Mouse (Mus musculus) ES-E14 (cell line): ENCODE results near the gene Dnttip1. TPM values are rescaled to one million over a fixed set of nuclear protein-coding genes. Genes with fewer than 3 reads are reported as not detected.

ENCODE experiments used
- DNase-seq: peaks from one replicate; pipeline ENCODE4 v3.0.0-alpha.2; 2013; ENCODE audit warnings: low read depth, low spot score
- H3K27ac ChIP-seq: 2 replicates; pipeline ENCODE4 v1.5.1; 2012; ENCODE audit warnings: low read depth, mild to moderate bottlenecking, low read length, moderate library complexity, mixed read lengths; ENCODE audit not compliant: poor library complexity, insufficient read depth, severe bottlenecking
- H3K36me3 ChIP-seq: 2 replicates; pipeline ENCODE4 v1.6.1; 2012; ENCODE audit warnings: mild to moderate bottlenecking, low read length, moderate library complexity, mixed read lengths; ENCODE audit not compliant: control insufficient read depth, poor library complexity, insufficient read depth, severe bottlenecking
- H3K4me1 ChIP-seq, 2 experiments: fragments of 150-350 bp in 1 of 2; sonication (generic) in 1 of 2; 2 replicates each; pipeline ENCODE4 v1.6.1; 2012; ENCODE audit warnings: low read length in 2 of 2, mild to moderate bottlenecking in 1 of 2, mixed read lengths in 1 of 2; ENCODE audit not compliant: control insufficient read depth in 2 of 2, insufficient read depth in 2 of 2, poor library complexity in 1 of 2
- H3K4me3 ChIP-seq, 2 experiments: fragments of 150-350 bp in 1 of 2; sonication (generic) in 1 of 2; 2 replicates each; pipeline ENCODE4 v1.5.1; 2012; ENCODE audit warnings: low read length in 2 of 2, low read depth in 1 of 2, mild to moderate bottlenecking in 1 of 2, mixed read lengths in 1 of 2; ENCODE audit not compliant: insufficient read depth in 1 of 2, poor library complexity in 1 of 2, severe bottlenecking in 1 of 2
- H3K9ac ChIP-seq: 2 replicates; pipeline ENCODE4 v1.6.1; 2012; ENCODE audit warnings: low read depth, mild to moderate bottlenecking, low read length, mixed read lengths; ENCODE audit not compliant: poor library complexity, insufficient read depth, severe bottlenecking
- H3K9me3 ChIP-seq: fragments of 150-350 bp; sonication (generic); 2 replicates; pipeline ENCODE4 v1.6.1; 2012; ENCODE audit warnings: low read depth, mild to moderate bottlenecking, low read length; ENCODE audit not compliant: control insufficient read depth, insufficient read depth
- CHD2 ChIP-seq: IDR thresholded peaks from 2 replicates; pipeline ENCODE4 v1.6.1; 2014; ENCODE audit warnings: mild to moderate bottlenecking, low read depth, low read length, inconsistent platforms
- HCFC1 ChIP-seq: IDR thresholded peaks from 2 replicates; pipeline ENCODE4 v1.6.1; 2012; ENCODE audit warnings: low read length, inconsistent platforms, borderline replicate concordance; ENCODE audit not compliant: insufficient read depth
- MAFK ChIP-seq: IDR thresholded peaks from 2 replicates; pipeline ENCODE4 v1.6.1; 2014; ENCODE audit warnings: mild to moderate bottlenecking, low read depth, low read length, inconsistent platforms; ENCODE audit not compliant: insufficient read depth
- ZC3H11A ChIP-seq: IDR thresholded peaks from 2 replicates; pipeline ENCODE4 v1.6.1; 2012; ENCODE audit warnings: low read depth, mild to moderate bottlenecking, inconsistent platforms, low read length, borderline replicate concordance
- ZNF384 ChIP-seq: IDR thresholded peaks from 2 replicates; pipeline ENCODE4 v1.6.1; 2012; ENCODE audit warnings: low read depth, low read length, inconsistent platforms
- in situ Hi-C, 2 experiments: fragments of 600-800 bp; cut with MboI; formaldehyde crosslinking; loops; one replicate each; pipeline ENCODE4 v1.15.1; 2025; ENCODE audit warnings: low sequenced_read_pairs in 2 of 2, inconsistent platforms in 1 of 2; ENCODE audit not compliant: unreplicated experiment in 2 of 2
- total RNA-seq: library from RNA; depleted of rRNA; stranded (reverse); fragments of 300-350 nt; gene quantifications from 2 replicates; pipeline ENCODE4 v1.2.3, GENCODE M21; 2012; rRNA removed

The Dnttip1 gene
- 13.3 and 15.1 TPM in 2 replicates for total RNA-seq

- H3K4me1 ChIP-seq = peaks cover 0 to 4% of the 10 kb centered on the region in 2 experiments; a peak in 2 of 4 replicates
- peak within 1 kb of the TSS; percentile 93 for H3K9ac ChIP-seq
- no peaks in the 10 kb centered on the region for H3K9me3 ChIP-seq
- H3K4me3 ChIP-seq = peak within 1 kb of the TSS; percentile 80 to 90
- H3K36me3 ChIP-seq = peaks cover 11% of the 10 kb centered on the region
- peak; percentile 84 for DNase-seq
- TF ChIP-seq HCFC1 (peak; percentile 67; the same call in 1 of the 2 replicates), CHD2 (no peak)
- H3K27ac ChIP-seq = no peak within 1 kb of the TSS
- in situ Hi-C loops = no loop called here
Observed at GRCm38 (mm10) chr2:164745843-164746479, at the start of gene Dnttip1, which contains the start of gene Wfdc3. Gene Dnttip1 (plus strand): TSS chr2:164745983. Gene Wfdc3 (minus strand): TSS chr2:164745931.

GRCm38 (mm10) chr2:164698201-164698600 is 47.6 kb upstream of the Dnttip1 start, which contains the start of gene Spint4:
Gene Spint4 (plus strand): TSS chr2:164698501.
- in situ Hi-C loops = no loop called here
- Histone ChIP-seq H3K4me1 (no peaks in the 10 kb centered on the region), H3K4me3 (no peak within 1 kb of the TSS), H3K9me3 (no peaks in the 10 kb centered on the region), H3K9ac (no peak within 1 kb of the TSS), H3K36me3 (no peaks in the 10 kb centered on the region), H3K27ac (no peak within 1 kb of the TSS)
- TF ChIP-seq ZNF384 (no peak), ZC3H11A (no peak), MAFK (no peak), CHD2 (no peak), HCFC1 (no peak)
- no peak for DNase-seq

GRCm38 (mm10) chr2:164700959-164701358 is 44.8 kb upstream of the Dnttip1 start:
- H3K4me1 ChIP-seq = no peaks in the 10 kb centered on the region
- H3K9ac ChIP-seq = no peak overlapping the region
- H3K36me3 ChIP-seq = no peaks in the 10 kb centered on the region
- TF ChIP-seq MAFK (no peak), ZNF384 (no peak), CHD2 (no peak), HCFC1 (no peak), ZC3H11A (no peak)
- in situ Hi-C loops = no loop called here
- H3K4me3 ChIP-seq = no peak overlapping the region
- H3K27ac ChIP-seq = no peak overlapping the region
- DNase-seq = no peak
- no peaks in the 10 kb centered on the region for H3K9me3 ChIP-seq

GRCm38 (mm10) chr2:164701761-164702160 is 44.0 kb upstream of the Dnttip1 start:
- TF ChIP-seq ZC3H11A (no peak), HCFC1 (no peak), ZNF384 (no peak), CHD2 (no peak), MAFK (no peak)
- H3K4me3 ChIP-seq = no peak overlapping the region
- H3K27ac ChIP-seq = no peak overlapping the region
- no peaks in the 10 kb centered on the region for H3K36me3 ChIP-seq
- H3K4me1 ChIP-seq = no peaks in the 10 kb centered on the region
- no peaks in the 10 kb centered on the region for H3K9me3 ChIP-seq
- in situ Hi-C loops = no loop called here
- H3K9ac ChIP-seq = no peak overlapping the region
- no peak for DNase-seq

GRCm38 (mm10) chr2:164704235-164704634 is 41.5 kb upstream of the Dnttip1 start:
- no peak for TF ChIP-seq MAFK
- TF ChIP-seq ZC3H11A = no peak
- no peak for TF ChIP-seq HCFC1
- in situ Hi-C loops = no loop called here

More at GRCm38 (mm10) chr2:164704235-164704634, 41.5 kb upstream of the Dnttip1 start:
- no peaks in the 10 kb centered on the region for H3K9me3 ChIP-seq
- H3K36me3 ChIP-seq = no peaks in the 10 kb centered on the region
- no peak for DNase-seq
- no peak overlapping the region for H3K9ac ChIP-seq
- no peak overlapping the region for H3K27ac ChIP-seq
- H3K4me1 ChIP-seq = no peaks in the 10 kb centered on the region
- H3K4me3 ChIP-seq = no peak overlapping the region
